Mouse (Mus musculus): ENCODE results near the gene Gm20498.

DNA sequence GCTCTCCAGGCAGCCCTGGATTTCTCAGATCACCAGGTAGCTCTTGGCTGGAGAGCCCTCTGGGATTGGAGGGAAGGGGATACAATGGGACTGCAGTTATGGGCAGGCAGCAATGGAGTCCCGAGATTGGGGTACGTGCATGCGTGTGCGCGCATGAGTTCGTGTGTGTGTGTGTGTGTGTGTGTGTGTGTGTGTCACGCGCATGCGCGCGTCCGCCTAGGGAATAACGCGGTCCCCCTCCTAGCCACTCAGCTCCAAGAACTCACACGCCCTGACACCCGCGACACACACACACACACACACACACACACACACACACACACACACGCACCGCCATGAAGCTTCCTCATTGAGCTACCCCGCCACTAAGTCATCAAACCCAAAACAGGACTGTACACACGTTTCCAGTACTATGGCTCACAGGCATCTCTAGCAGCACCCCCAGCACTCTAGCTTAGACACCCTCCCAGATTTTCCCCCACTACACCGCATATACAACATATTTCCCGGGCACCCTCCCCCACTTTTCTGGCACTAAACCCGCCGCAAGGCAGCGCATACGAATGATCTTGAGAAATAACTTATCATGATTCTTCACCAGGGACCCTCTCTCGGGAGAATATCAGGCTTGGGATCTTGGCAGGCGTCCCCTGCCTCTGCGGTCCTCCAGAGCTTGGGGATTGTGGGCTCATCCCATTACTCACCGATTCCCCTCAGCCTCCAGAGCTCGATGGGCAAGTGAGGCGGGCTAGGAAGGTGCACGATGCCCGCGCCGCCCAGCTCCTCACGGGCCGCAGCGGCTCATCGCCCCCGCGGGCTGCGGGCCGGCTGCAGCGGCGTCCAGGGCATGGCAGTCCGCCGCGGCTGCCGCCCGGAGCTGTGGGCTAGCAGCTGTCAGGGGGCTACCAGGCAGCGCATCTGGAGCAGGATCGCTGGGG lies 200.5 kb downstream of the Gm20498 start:
- TF ChIP-seq CTCF (IDR thresholded peaks at IDR 0.05; ENCODE audit: extremely low read depth, insufficient read length, insufficient replicate concordance, low read depth, low read length), result no peak
- no peak for TF ChIP-seq POLR2A (IDR thresholded peaks at IDR 0.05; ENCODE audit: low read depth, low read length)

Data from small intestine, adult 2 months (tissue).